Mouse (Mus musculus): ENCODE measurements at regions not wholly inside any gene's neighbourhood (a gene's known extent, or its start where the extent isn't known, plus 50 kb on each side); places are given as distances from the start of the nearest gene placed in this dataset.

- no peak overlapping the region for H3K9ac ChIP-seq (replicated peaks)
- H3K4me3 ChIP-seq (ENCODE audit: insufficient read depth in 1 of 2, low read depth in 2 of 2, low read length in 2 of 2): no peak overlapping the region
- TF ChIP-seq CTCF (IDR thresholded peaks at IDR 0.05; ENCODE audit: low read depth) (no peak), EP300 (IDR thresholded peaks at IDR 0.05; ENCODE audit: low read depth) (no peak)
- no peak overlapping the region for H3K4me2 ChIP-seq (ENCODE audit: low read depth)
- H3K27ac ChIP-seq: no peak overlapping the region
- no peaks in the 10 kb centered on the region for H3K9me3 ChIP-seq (ENCODE audit: control insufficient read depth, low read length)
- no peaks in the 10 kb centered on the region for H3K4me1 ChIP-seq (replicated peaks; ENCODE audit: control insufficient read depth in 2 of 2, insufficient read depth in 2 of 2, low read length in 1 of 2)
- DNase-seq (ENCODE audit: low read depth in 3 of 3, low spot score in 3 of 3): no peak
- no peaks in the 10 kb centered on the region for H3K27me3 ChIP-seq (ENCODE audit: control insufficient read depth, insufficient read depth, low read length)
- H3K36me3 ChIP-seq (replicated peaks; ENCODE audit: control insufficient read depth, insufficient read depth, low read depth): no peaks in the 10 kb centered on the region
- no peak for ATAC-seq (ENCODE audit: insufficient read depth)
- 28% methylated on average over 4 of the region's 4 CpGs for WGBS (ENCODE audit: insufficient replicate concordance)
Observed at GRCm38 (mm10) chr13:83952862-83953261, 269.2 kb upstream of the Tmem161b start.

GRCm38 (mm10) chr13:83955701-83956100, 266.4 kb upstream of the Tmem161b start:
- H3K36me3 ChIP-seq (replicated peaks; ENCODE audit: control insufficient read depth, insufficient read depth, low read depth): no peaks in the 10 kb centered on the region
- DNase-seq (ENCODE audit: low read depth in 3 of 3, low spot score in 3 of 3) (no peak), ATAC-seq (ENCODE audit: insufficient read depth) (no peak)
- no peak overlapping the region for H3K27ac ChIP-seq
- 55% methylated on average over 5 of the region's 5 CpGs for WGBS (ENCODE audit: insufficient replicate concordance)
- TF ChIP-seq EP300 (IDR thresholded peaks at IDR 0.05; ENCODE audit: low read depth) (no peak), CTCF (IDR thresholded peaks at IDR 0.05; ENCODE audit: low read depth) (no peak)
- H3K27me3 ChIP-seq (ENCODE audit: control insufficient read depth, insufficient read depth, low read length): no peaks in the 10 kb centered on the region
- H3K9ac ChIP-seq (replicated peaks): no peak overlapping the region
- no peaks in the 10 kb centered on the region for H3K4me1 ChIP-seq (replicated peaks; ENCODE audit: control insufficient read depth in 2 of 2, insufficient read depth in 2 of 2, low read length in 1 of 2)
- H3K4me2 ChIP-seq (ENCODE audit: low read depth): no peak overlapping the region
- no peaks in the 10 kb centered on the region for H3K9me3 ChIP-seq (ENCODE audit: control insufficient read depth, low read length)
- no peak overlapping the region for H3K4me3 ChIP-seq (ENCODE audit: insufficient read depth in 1 of 2, low read depth in 2 of 2, low read length in 2 of 2)

GRCm38 (mm10) chr13:83978541-83978940, 243.6 kb upstream of the Tmem161b start:
- DNase-seq (ENCODE audit: low read depth in 3 of 3, low spot score in 3 of 3): no peak
- H3K4me1 ChIP-seq (replicated peaks; ENCODE audit: control insufficient read depth in 2 of 2, insufficient read depth in 2 of 2, low read length in 1 of 2): no peaks in the 10 kb centered on the region
- no peaks in the 10 kb centered on the region for H3K36me3 ChIP-seq (replicated peaks; ENCODE audit: control insufficient read depth, insufficient read depth, low read depth)
- TF ChIP-seq EP300 (IDR thresholded peaks at IDR 0.05; ENCODE audit: low read depth) (no peak), CTCF (IDR thresholded peaks at IDR 0.05; ENCODE audit: low read depth) (no peak)
- no peaks in the 10 kb centered on the region for H3K27me3 ChIP-seq (ENCODE audit: control insufficient read depth, insufficient read depth, low read length)
- H3K9ac ChIP-seq (replicated peaks): no peak overlapping the region
- no peak overlapping the region for H3K4me2 ChIP-seq (ENCODE audit: low read depth)
- H3K27ac ChIP-seq: no peak overlapping the region
- ATAC-seq (ENCODE audit: insufficient read depth): no peak
- H3K9me3 ChIP-seq (ENCODE audit: control insufficient read depth, low read length): no peaks in the 10 kb centered on the region
- no peak overlapping the region for H3K4me3 ChIP-seq (ENCODE audit: insufficient read depth in 1 of 2, low read depth in 2 of 2, low read length in 2 of 2)

GRCm38 (mm10) chr13:83979535-83979934, 242.6 kb upstream of the Tmem161b start:
- Histone ChIP-seq H3K9me3 (ENCODE audit: control insufficient read depth, low read length) (no peaks in the 10 kb centered on the region), H3K27ac (no peak overlapping the region), H3K4me3 (ENCODE audit: insufficient read depth in 1 of 2, low read depth in 2 of 2, low read length in 2 of 2) (no peak overlapping the region), H3K27me3 (ENCODE audit: control insufficient read depth, insufficient read depth, low read length) (no peaks in the 10 kb centered on the region), H3K4me1 (replicated peaks; ENCODE audit: control insufficient read depth in 2 of 2, insufficient read depth in 2 of 2, low read length in 1 of 2) (no peaks in the 10 kb centered on the region), H3K9ac (replicated peaks) (no peak overlapping the region), H3K36me3 (replicated peaks; ENCODE audit: control insufficient read depth, insufficient read depth, low read depth) (no peaks in the 10 kb centered on the region), H3K4me2 (ENCODE audit: low read depth) (no peak overlapping the region)
- DNase-seq (ENCODE audit: low read depth in 3 of 3, low spot score in 3 of 3): no peak
- no peak for TF ChIP-seq EP300 (IDR thresholded peaks at IDR 0.05; ENCODE audit: low read depth)
- TF ChIP-seq CTCF (IDR thresholded peaks at IDR 0.05; ENCODE audit: low read depth): no peak
- ATAC-seq (ENCODE audit: insufficient read depth): no peak

- Histone ChIP-seq H3K4me3 (ENCODE audit: insufficient read depth in 1 of 2, low read depth in 2 of 2, low read length in 2 of 2) (no peak overlapping the region), H3K27me3 (ENCODE audit: control insufficient read depth, insufficient read depth, low read length) (no peaks in the 10 kb centered on the region), H3K4me2 (ENCODE audit: low read depth) (no peak overlapping the region), H3K4me1 (replicated peaks; ENCODE audit: control insufficient read depth in 2 of 2, insufficient read depth in 2 of 2, low read length in 1 of 2) (no peaks in the 10 kb centered on the region), H3K9ac (replicated peaks) (no peak overlapping the region), H3K27ac (no peak overlapping the region), H3K36me3 (replicated peaks; ENCODE audit: control insufficient read depth, insufficient read depth, low read depth) (no peaks in the 10 kb centered on the region), H3K9me3 (ENCODE audit: control insufficient read depth, low read length) (no peaks in the 10 kb centered on the region)
- no peak for TF ChIP-seq CTCF (IDR thresholded peaks at IDR 0.05; ENCODE audit: low read depth)
- no peak for TF ChIP-seq EP300 (IDR thresholded peaks at IDR 0.05; ENCODE audit: low read depth)
- DNase-seq (ENCODE audit: low read depth in 3 of 3, low spot score in 3 of 3) (no peak), ATAC-seq (ENCODE audit: insufficient read depth) (no peak)
- WGBS (ENCODE audit: insufficient replicate concordance): 68% methylated on average over 10 of the region's 10 CpGs
Observed at GRCm38 (mm10) chr13:83984651-83985331, 237.3 kb upstream of the Tmem161b start.

Measured in liver, embryonic 14.5 days (tissue).